Mouse (Mus musculus): ENCODE results near the gene Rrp9.

Rrp9 gene

DNA sequence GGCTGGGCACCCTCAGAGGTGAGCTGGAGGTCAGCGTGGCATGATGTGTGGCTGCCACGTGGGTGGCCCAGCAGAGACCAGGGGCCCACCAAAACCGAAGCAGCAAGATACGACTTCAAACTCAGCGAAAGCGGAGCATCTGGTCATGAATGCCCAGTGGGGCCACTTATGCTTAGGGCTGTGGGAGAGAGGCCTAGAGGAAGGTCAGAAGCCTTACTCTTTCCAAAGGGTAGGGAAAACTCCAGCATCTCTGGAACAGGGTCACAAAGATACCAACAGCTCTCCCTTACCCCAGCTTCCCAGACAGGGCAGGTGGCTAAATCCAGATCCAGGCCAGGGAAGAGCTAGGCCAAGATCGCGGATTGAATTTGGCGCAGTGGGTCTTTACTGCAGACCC lies 18.6 kb upstream of the Rrp9 start:
- no peak for DNase-seq (ENCODE audit: low spot score)

DNA sequence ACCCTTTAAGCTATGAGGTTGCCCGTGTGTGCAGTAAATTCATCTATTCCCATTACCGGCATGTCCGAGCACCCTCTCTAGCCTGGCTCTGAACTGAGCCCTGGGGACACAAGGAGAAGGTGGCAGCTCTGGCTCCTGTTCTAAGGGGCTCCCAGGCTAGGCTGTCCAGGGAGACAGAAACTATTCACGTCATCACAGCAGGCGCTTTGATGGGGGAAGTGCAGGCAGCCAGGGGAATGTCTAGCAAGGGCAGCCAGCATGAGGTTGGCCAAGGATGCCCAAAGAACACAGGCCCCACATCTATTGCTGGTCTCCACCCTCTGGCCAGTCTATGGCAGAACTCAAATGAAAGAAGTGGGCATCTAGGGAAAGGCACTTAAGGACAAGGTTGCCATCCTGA lies 17.8 kb upstream of the Rrp9 start:
- DNase-seq (ENCODE audit: low spot score), result no peak

DNA sequence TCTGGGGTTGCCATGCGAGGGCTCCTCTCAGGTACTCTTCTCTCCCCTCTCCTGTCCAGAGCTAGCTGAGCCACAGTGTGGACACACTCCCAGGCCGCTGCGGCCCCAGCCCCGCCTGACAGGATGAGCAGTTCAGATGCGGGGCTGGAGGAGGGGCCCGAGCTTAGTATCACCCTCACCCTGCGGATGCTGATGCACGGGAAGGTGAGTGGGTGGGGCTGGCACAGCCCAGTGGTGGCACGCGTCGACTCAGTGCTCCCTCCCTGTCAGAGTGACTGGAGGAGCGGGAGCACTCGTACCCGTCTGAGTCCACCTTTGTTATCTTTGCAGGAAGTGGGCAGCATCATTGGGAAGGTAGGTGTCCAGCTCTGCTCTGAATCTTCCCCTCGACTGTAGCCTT lies 15.8 kb upstream of the Rrp9 start:
- DNase-seq (ENCODE audit: low spot score), result no peak

GRCm38 (mm10) chr9:106460401-106461025 lies 15.2 kb upstream of the Rrp9 start:
- DNase-seq (ENCODE audit: low spot score), result no peak

DNA sequence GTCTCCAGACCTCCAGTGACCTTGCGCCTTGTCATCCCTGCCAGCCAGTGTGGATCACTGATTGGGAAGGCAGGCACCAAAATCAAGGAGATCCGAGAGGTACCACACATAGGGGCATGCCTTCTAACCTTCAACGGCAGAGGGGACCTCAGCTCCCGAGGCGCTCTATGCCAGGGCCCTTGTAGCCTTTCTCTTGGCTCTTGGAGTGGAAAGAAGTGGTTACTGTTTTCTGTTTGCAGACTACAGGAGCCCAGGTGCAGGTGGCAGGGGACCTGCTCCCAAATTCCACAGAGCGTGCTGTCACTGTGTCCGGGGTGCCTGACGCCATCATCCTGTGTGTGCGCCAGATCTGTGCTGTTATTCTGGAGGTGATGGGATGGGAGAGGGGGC lies 14.7 kb upstream of the Rrp9 start:
- no peak for DNase-seq (ENCODE audit: low spot score)

GRCm38 (mm10) chr9:106461641-106462429 lies 13.9 kb upstream of the Rrp9 start:
- DNase-seq (ENCODE audit: low spot score), result no peak

DNA sequence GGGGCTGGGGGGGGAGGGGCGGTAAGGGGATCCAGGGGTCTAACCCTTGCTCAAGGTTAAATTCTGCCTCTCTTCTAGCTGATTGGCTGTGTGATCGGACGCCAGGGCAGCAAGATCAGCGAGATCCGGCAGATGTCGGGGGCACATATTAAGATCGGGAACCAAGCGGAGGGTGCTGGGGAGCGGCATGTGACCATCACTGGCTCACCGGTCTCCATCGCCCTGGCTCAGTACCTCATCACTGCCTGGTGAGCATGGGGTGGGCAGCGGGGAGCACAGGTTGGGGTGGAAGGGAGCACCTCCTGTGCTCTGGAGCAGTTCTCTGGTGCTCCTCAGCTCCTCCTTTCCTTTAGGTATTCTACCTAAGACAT lies 13.3 kb upstream of the Rrp9 start:
- DNase-seq (ENCODE audit: low spot score), result no peak

GRCm38 (mm10) chr9:106463122-106464063 lies 12.4 kb upstream of the Rrp9 start:
- DNase-seq (ENCODE audit: low spot score), result no peak

- DNase-seq (ENCODE audit: low spot score), result no peak
These were observed 10.8 kb upstream of the Rrp9 start for GRCm38 (mm10) chr9:106464751-106465541.

- DNase-seq (ENCODE audit: low spot score), result peak; percentile 77
These were observed 10.1 kb upstream of the Rrp9 start, which contains the start of gene Gpr62 for GRCm38 (mm10) chr9:106465571-106466200. Gpr62 (minus strand) TSS chr9:106465938.

- DNase-seq (ENCODE audit: low spot score), result no peak
These were observed 9.0 kb upstream of the Rrp9 start for GRCm38 (mm10) chr9:106466721-106467120.

GRCm38 (mm10) chr9:106467746-106468145 lies 8.0 kb upstream of the Rrp9 start:
- no peak for DNase-seq (ENCODE audit: low spot score)

- DNase-seq (ENCODE audit: low spot score), result no peak
These were observed 6.4 kb upstream of the Rrp9 start for GRCm38 (mm10) chr9:106469317-106469716.

- DNase-seq (ENCODE audit: low spot score), result no peak
These were observed 6.0 kb upstream of the Rrp9 start for GRCm38 (mm10) chr9:106469776-106470175.

DNA sequence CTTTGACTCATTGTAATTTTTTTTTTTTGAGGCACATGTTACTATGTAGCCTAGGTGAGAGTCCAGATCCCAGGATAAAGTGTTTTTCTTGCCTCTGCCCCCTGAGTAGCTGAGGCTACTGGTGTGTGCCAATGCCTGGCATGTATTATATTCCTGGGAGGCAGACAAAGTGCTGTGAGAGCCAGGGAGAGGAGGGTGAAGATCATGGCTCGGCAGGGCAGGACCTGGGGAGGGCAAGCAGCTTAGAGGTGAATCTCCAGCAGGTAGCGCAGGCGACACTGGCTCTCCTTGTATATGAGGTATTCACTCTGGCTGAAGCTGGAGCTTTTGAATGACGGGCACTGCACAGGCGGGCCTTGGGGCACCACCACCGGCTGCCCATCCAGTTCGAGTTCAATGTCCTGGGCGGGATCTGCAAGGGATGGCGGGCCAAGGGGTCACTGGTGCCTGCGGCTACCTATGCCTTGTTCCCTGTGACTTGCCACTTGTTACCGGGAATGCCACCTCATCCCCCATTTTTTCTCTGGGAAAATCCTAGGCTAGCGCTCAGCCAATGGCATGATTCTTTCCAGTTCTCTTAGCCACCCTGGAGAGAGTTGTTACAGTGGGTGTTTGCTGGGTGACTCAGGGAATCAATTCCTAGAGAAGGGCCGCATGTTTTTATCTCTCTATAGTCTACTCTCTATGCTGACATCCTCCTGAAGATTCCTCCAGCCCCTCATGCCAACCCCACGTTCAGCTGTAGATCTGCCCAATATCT lies 4.6 kb upstream of the Rrp9 start:
- DNase-seq (ENCODE audit: low spot score), result no peak

- DNase-seq (ENCODE audit: low spot score), result no peak
These were observed 3.9 kb upstream of the Rrp9 start for GRCm38 (mm10) chr9:106471892-106472291.

- DNase-seq (ENCODE audit: low spot score), result no peak
These were observed 3.4 kb upstream of the Rrp9 start for GRCm38 (mm10) chr9:106472321-106472720.

DNA sequence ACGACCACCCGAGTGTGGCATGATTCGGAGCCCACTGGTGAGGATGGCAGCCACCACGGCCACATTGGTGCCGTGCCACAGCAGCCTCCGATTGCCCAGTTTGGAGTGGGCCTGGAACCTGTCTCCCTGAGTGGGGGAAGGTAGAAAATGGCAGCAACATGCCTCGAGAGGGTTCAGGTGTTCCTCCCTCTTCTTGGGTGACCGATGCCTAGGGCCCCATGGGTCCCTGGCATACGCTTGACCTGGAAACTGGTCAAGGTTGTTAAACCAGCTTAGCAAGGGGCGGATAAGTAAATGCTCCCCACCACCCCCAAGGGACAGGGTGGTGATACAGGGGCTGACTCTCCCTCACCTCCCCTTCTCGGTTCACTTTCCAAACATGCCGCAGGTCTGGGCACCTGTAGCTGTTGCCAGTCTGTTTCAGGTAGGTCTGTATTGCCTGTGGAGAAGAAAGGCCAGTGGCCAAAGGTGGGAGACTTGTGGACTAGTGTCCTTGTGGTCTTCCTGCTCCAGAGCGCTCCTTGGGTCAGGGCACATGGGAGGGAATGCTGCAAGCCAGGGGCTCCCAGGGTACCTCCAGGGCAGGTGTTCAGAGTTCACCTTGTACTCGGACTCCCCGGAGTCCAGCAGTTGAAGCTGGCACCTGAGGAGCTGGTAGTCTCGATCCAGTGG lies 2.5 kb upstream of the Rrp9 start:
- no peak for DNase-seq (ENCODE audit: low spot score)

DNA sequence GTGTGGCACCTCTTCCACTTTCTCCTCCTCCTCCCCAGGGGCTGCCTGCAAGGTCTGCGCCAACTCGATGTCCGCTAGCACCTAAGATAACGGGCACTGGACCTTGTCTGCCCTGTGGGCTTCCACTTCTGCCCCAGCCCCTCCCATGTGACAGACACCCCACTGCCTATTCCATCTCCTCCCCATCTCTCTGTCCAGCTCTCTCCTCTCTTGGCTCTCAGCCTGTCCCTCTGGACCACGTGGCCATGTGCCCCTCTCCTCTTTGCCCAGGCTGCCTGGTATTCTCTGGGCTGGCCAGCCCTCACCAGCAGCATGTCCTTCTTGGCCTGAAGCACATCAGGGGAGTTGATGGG lies 2.0 kb upstream of the Rrp9 start:
- DNase-seq (ENCODE audit: low spot score), result no peak

DNA sequence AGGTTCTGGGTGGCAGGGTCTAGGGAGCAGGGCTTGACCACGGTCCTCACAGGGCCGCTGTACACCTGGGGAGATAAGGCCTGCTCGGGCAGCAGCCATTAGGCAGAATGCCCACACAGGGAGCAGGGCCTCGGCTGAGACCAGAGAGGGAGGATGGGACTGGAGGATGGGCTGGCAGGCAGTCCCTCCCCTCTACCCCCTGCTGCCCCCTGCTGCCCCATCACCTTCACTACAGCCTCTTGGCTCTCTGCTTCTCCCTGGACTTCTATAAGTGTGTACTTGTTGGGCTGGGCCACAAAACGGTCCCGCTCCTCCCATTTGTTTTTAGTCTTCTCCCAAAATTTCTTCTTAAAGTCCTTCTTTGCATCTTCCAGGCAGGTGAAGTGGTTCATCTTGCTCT lies 1.3 kb upstream of the Rrp9 start:
- DNase-seq (ENCODE audit: low spot score), result no peak
